Mouse (Mus musculus) MEL (cell line): ENCODE results near the gene Gm26566.

ENCODE experiments used
- CHD2 ChIP-seq: IDR thresholded peaks from 2 replicates; pipeline ENCODE4 v1.6.1; 2011; ENCODE audit warnings: low read length, improper control_type of control experiment
- CTCF ChIP-seq, 3 experiments: IDR thresholded peaks in 2 of 3; conservative IDR thresholded peaks in 1 of 3; 2 replicates each; pipeline ENCODE4 v1.5.1; 2011 to 2012; ENCODE audit warnings: low read length in 3 of 3, low read depth in 2 of 3, mild to moderate bottlenecking in 2 of 3, improper control_type of control experiment in 1 of 3, inconsistent platforms in 1 of 3, mixed read lengths in 1 of 3, moderate library complexity in 1 of 3; ENCODE audit not compliant: control insufficient read depth in 1 of 3, insufficient read depth in 1 of 3, poor library complexity in 1 of 3, severe bottlenecking in 1 of 3
- JUND ChIP-seq: IDR thresholded peaks from 2 replicates; pipeline ENCODE4 v1.6.1; 2011; ENCODE audit warnings: low read depth, mild to moderate bottlenecking, improper control_type of control experiment, low read length
- KAT2A ChIP-seq: conservative IDR thresholded peaks from 2 replicates; pipeline ENCODE4 v1.6.1; 2012; ENCODE audit warnings: low read depth, low read length, improper control_type of control experiment, inconsistent platforms
- NRF1 ChIP-seq: IDR thresholded peaks from 2 replicates; pipeline ENCODE4 v1.6.1; 2014; ENCODE audit warnings: low read depth, mild to moderate bottlenecking, inconsistent platforms, low read length, improper control_type of control experiment, moderate library complexity; ENCODE audit not compliant: poor library complexity, insufficient read depth, severe bottlenecking
- POLR2A ChIP-seq, 2 experiments: IDR thresholded peaks; 2 replicates each; pipeline ENCODE4 v1.6.1; 2011 to 2012; ENCODE audit warnings: low read length in 2 of 2, mild to moderate bottlenecking in 2 of 2, control low read depth in 1 of 2, improper control_type of control experiment in 1 of 2, low read depth in 1 of 2, moderate library complexity in 1 of 2; ENCODE audit not compliant: control insufficient read depth in 1 of 2, insufficient read depth in 1 of 2, poor library complexity in 1 of 2
- POLR2AphosphoS2 ChIP-seq: IDR thresholded peaks from 2 replicates; pipeline ENCODE4 v1.6.1; 2011; ENCODE audit warnings: low read length, improper control_type of control experiment
- SIN3A ChIP-seq: IDR thresholded peaks from 2 replicates; pipeline ENCODE4 v1.6.1; 2012; ENCODE audit warnings: low read length, improper control_type of control experiment, inconsistent platforms
- SMC3 ChIP-seq: IDR thresholded peaks from 2 replicates; pipeline ENCODE4 v1.6.1; 2011; ENCODE audit warnings: low read depth, low read length, improper control_type of control experiment
- ZKSCAN1 ChIP-seq: IDR thresholded peaks from 2 replicates; pipeline ENCODE4 v1.6.1; 2012; ENCODE audit warnings: low read depth, mild to moderate bottlenecking, inconsistent platforms, low read length, improper control_type of control experiment, moderate library complexity

- no peak for TF ChIP-seq SMC3
- TF ChIP-seq CTCF (IDR thresholded peaks at IDR 0.05 in 2 of 3, conservative IDR thresholded peaks at IDR 0.05 in 1 of 3; ENCODE audit: control insufficient read depth in 1 of 3, insufficient read depth in 1 of 3, low read depth in 2 of 3, low read length in 3 of 3, poor library complexity in 1 of 3, severe bottlenecking in 1 of 3) = no peak
- no peak for TF ChIP-seq CHD2
- no peak for TF ChIP-seq POLR2AphosphoS2
- TF ChIP-seq KAT2A = no peak
- TF ChIP-seq POLR2A (IDR thresholded peaks at IDR 0.05; ENCODE audit: control insufficient read depth in 1 of 2, insufficient read depth in 1 of 2, low read depth in 1 of 2, low read length in 2 of 2, poor library complexity in 1 of 2) = no peak
- no peak for TF ChIP-seq SIN3A
- no peak for TF ChIP-seq JUND
- TF ChIP-seq NRF1 = no peak
- TF ChIP-seq ZKSCAN1 = no peak
These were observed 6.5 kb upstream of the Gm26566 start for GRCm38 (mm10) chr4:88715059-88715458.
